Mouse (Mus musculus) brain, embryonic 14.5 days (tissue): ENCODE measurements around the gene Utp20.

Experiments used
- CTCF ChIP-seq: fragments of 200-500 bp; IDR thresholded peaks from 2 replicates; pipeline ENCODE4 v1.5.1; 2012; ENCODE audit warnings: inconsistent platforms, mild to moderate bottlenecking, moderate library complexity, borderline replicate concordance; ENCODE audit not compliant: insufficient read depth, insufficient read length; ENCODE audit errors: extremely low read depth
- POLR2A ChIP-seq: fragments of 200-500 bp; IDR thresholded peaks from 2 replicates; pipeline ENCODE4 v1.6.1; 2012; ENCODE audit warnings: mild to moderate bottlenecking, inconsistent platforms, borderline replicate concordance; ENCODE audit not compliant: poor library complexity, insufficient read depth, insufficient read length, severe bottlenecking; ENCODE audit errors: extremely low read depth

GRCm38 (mm10) chr10:88784513-88784931, 42.1 kb downstream of the Utp20 start:
- TF ChIP-seq CTCF (no peak), POLR2A (no peak)
